Mouse (Mus musculus): ENCODE results near the gene Cntn4.

DNA sequence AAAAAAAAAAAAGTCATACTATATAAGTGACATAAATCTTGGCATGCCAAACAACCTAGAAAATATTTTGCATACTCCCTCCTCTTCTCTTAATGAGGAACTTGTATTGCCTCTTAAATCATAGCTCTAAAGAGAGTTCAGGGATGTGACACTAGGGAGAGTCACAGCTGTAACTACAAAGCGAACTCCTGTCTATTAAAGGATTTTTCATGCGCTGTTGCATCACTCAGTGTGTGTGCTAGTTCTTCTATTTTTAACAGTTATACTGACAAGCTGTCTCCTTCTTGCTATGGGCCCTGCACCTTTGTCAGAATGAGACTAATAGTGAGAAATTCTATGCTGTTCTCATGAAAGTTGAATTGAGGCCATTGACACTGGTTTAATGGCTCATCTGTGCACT is 588.8 kb downstream of the Cntn4 start:
- TF ChIP-seq CTCF (IDR thresholded peaks at IDR 0.05; ENCODE audit: low read depth): no peak
- no peak for TF ChIP-seq EP300 (IDR thresholded peaks at IDR 0.05; ENCODE audit: low read depth)

Data from liver, embryonic 14.5 days (tissue).